Mouse (Mus musculus) bone marrow macrophage, adult 2 months (primary cell): Measurements from ENCODE around the gene Tmc8. TPM values are rescaled to one million over a fixed set of nuclear protein-coding genes. Genes with fewer than 3 reads are reported as not detected.
A peak's percentile ranks its signal among the peaks of the same experiment; 100 is the strongest.
"Not testable (repeated sequence)": the region's sequence is repeated elsewhere in the genome, so short reads cannot be mapped to it uniquely, and the experiment has no call there.

ENCODE experiments used
- H3K27ac ChIP-seq: 2 replicates; pipeline ENCODE4 v1.5.1; 2012; ENCODE audit warnings: low read depth, low read length; ENCODE audit not compliant: insufficient read depth
- H3K4me1 ChIP-seq: 2 replicates; pipeline ENCODE4 v1.6.1; 2012; ENCODE audit warnings: low read length; ENCODE audit not compliant: control insufficient read depth, insufficient read depth
- H3K4me3 ChIP-seq: 2 replicates; pipeline ENCODE4 v1.5.1; 2012; ENCODE audit warnings: mild to moderate bottlenecking, low read length, moderate library complexity; ENCODE audit not compliant: insufficient read depth
- CTCF ChIP-seq: IDR thresholded peaks from 2 replicates; pipeline ENCODE4 v1.5.1; 2012; ENCODE audit warnings: low read depth, mild to moderate bottlenecking, low read length, moderate library complexity
- POLR2A ChIP-seq: IDR thresholded peaks from 2 replicates; pipeline ENCODE4 v1.6.1; 2012; ENCODE audit warnings: mild to moderate bottlenecking, low read depth, low read length, borderline replicate concordance
- polyA plus RNA-seq: library from polyadenylated mRNA; stranded (reverse); fragments of >200 nt; gene quantifications from 2 replicates; pipeline ENCODE4 v1.2.4, GENCODE M21; 2012; ENCODE audit not compliant: missing spikeins, insufficient read depth, insufficient read length

Tmc8 gene
- polyA plus RNA-seq, 1 experiment = 2.7 TPM

DNA sequence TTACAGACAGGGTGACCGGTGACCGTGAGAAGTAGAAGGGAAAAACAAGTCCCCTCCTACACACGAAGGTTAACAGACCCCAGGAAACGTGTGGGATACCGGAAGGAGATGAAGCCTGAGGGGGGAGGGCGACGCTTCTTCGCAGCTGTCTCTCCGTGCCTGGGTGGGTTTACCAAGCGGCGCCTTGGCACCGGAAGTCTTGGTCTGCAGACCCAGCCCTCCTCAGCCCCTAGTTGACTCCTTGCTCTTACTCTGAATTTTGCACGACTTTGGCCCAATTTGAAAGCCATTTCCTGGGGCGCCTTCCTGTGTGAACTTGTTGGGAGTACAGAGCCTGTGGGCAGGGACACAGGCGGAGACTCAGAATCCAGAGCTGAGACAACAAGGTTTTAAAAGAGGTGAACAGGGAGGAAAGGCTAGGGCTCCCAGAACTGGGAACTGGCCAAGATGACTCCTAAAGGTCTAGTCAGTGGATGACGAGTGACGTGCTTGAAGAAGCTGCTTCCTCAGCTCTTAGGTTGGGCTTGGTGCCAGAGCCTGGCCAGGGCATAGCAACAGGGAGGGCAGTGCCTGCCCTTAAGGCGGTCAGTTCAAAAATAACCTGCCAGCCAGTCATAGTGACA is 566 bp upstream of the Tmc8 start:
- peaks cover 24% of the 10 kb centered on the region for H3K4me1 ChIP-seq
- no peak for TF ChIP-seq CTCF
- TF ChIP-seq POLR2A = no peak
- peak overlapping the region; percentile 89 for H3K27ac ChIP-seq
- H3K4me3 ChIP-seq = peak overlapping the region; percentile 75

GRCm38 (mm10) chr11:117782705-117783034 is 794 bp downstream of the Tmc8 start:
- H3K4me1 ChIP-seq = peaks cover 20% of the 10 kb centered on the region
- TF ChIP-seq POLR2A (no peak), CTCF (no peak)
- no peak overlapping the region for H3K27ac ChIP-seq
- no peak overlapping the region for H3K4me3 ChIP-seq

- Histone ChIP-seq H3K27ac (no peak overlapping the region), H3K4me1 (peaks cover 19% of the 10 kb centered on the region), H3K4me3 (no peak overlapping the region)
- TF ChIP-seq POLR2A (no peak), CTCF (no peak)
These were observed 1.2 kb downstream of the Tmc8 start for GRCm38 (mm10) chr11:117783089-117783488.

DNA sequence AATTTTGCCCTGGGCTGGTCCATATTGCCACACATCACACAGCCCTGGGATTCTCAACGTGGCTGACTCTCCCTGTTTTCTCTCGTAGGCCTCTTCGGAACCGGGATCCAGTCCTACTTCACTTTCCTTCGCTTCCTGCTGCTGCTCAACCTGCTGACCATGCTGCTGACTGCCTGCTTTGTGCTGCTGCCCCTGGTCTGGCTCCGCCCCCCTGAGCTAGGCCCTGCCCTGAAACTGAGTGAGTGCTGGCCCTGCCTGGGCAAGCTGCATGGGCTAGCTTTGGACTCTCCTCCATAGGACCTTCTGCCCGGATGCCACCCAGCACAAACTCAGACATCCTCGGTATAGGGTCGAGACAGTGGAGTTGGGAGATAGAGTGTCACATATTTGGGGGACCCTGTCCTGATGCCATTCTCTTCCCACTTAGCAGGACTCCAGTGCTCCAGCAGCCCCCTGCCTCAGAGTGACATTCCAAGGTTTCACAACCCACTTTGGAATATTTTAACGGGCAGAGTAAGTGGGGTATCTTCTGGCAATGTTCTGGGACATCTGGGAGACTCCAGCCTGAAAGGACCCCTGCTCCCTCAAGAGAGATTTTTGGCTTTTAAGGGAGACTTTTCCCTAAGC is 1.9 kb downstream of the Tmc8 start:
- Histone ChIP-seq H3K27ac (no peak overlapping the region), H3K4me1 (peaks cover 12% of the 10 kb centered on the region), H3K4me3 (no peak overlapping the region)
- no peak for TF ChIP-seq CTCF
- TF ChIP-seq POLR2A = no peak

- TF ChIP-seq CTCF = peak; percentile 42; the same call in 1 of the 2 replicates
- TF ChIP-seq POLR2A = no peak
- Histone ChIP-seq H3K27ac (no peak overlapping the region), H3K4me3 (no peak overlapping the region), H3K4me1 (peaks cover 8% of the 10 kb centered on the region)
These were observed 4.4 kb downstream of the Tmc8 start for GRCm38 (mm10) chr11:117786294-117786693.

DNA sequence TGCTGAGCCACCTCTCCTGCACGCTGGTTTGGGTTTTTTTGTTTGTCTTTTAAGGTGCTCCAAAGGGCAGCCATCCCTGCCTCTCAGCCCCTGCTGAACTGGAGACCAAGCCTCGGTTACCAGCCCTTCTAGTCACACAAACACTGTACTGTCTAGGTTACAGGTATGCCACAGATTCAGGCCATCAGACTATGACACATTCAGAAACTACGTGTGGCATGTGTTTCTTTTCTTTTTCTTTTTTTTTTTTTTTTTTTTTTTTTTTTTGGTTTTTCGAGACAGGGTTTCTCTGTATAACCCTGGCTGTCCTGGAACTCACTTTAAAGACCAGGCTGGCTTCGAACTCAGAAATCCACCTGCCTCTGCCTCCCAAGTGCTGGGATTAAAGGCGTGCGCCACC is 6.6 kb downstream of the Tmc8 start:
- not testable (repeated sequence) for H3K27ac ChIP-seq, H3K4me1 ChIP-seq, H3K4me3 ChIP-seq

DNA sequence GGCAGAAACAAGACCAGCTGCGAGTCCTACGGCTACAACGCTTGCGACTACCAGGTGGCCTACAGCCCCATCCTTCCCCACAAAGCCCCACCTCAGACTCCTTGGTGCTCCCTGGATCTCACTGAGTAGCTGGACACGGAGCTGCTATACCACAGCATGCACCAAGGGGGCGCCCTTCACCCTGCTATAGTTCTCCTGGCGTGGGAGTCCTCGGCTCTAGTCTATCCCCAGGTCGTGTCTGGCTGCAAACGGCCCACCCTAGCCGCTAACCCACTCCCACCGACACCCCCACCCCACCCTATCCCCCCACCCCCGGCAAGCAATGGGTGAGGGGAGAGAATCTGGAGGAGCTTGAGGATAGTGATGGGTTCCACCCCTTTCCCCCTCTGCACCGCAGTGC is 8.4 kb downstream of the Tmc8 start:
- Histone ChIP-seq H3K27ac (no peak overlapping the region), H3K4me1 (peaks cover 3% of the 10 kb centered on the region; the same call in 1 of the 2 replicates), H3K4me3 (no peak overlapping the region)
- peak; percentile 55; the same call in 1 of the 2 replicates for TF ChIP-seq CTCF
- TF ChIP-seq POLR2A = no peak

GRCm38 (mm10) chr11:117790703-117791440 is 9.0 kb downstream of the Tmc8 start:
- Histone ChIP-seq H3K27ac (no peak overlapping the region), H3K4me1 (peaks cover 3% of the 10 kb centered on the region; the same call in 1 of the 2 replicates), H3K4me3 (no peak overlapping the region)
- TF ChIP-seq CTCF (0 out of 2 replicates have a peak, but pooled peaks have one; percentile 19), POLR2A (no peak)

- Histone ChIP-seq H3K4me3 (no peak overlapping the region), H3K27ac (no peak overlapping the region), H3K4me1 (peaks cover 3% of the 10 kb centered on the region; the same call in 1 of the 2 replicates)
- no peak for TF ChIP-seq POLR2A
- no peak for TF ChIP-seq CTCF
These were observed 9.5 kb downstream of the Tmc8 start for GRCm38 (mm10) chr11:117791441-117791761.

DNA sequence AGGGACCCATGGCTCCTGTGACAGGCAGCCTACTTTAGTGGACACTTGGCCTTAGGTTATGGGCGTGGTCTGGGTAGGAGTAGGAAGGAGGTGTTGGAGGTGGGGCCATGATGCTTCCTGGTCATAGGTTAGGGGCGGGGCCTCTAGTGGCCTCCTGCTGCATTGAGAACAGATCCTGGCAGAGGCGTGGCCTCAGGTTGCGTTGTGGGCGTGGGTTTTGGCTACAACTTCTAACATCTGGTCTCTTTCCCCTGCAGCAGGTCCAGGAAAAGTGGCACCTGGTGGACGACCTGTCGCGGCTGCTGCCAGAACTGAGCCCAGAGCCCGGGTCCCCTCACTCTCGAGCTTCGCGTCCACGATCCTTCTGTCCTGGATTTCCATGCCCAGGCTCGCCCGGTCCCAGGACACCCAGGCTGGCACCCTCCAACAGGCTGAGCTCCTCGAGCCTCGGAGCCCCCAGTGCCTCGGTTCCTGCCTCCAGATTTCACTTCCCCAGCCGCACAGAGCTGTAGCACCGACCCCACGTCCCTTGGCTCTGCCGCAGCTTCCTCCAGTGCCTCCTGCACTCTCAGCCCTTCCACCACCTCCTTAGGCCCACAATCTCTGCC is 10.5 kb downstream of the Tmc8 start:
- TF ChIP-seq POLR2A (no peak), CTCF (no peak)
- H3K4me1 ChIP-seq = peaks cover 3% of the 10 kb centered on the region; the same call in 1 of the 2 replicates
- H3K4me3 ChIP-seq = peak overlapping the region; percentile 29
- H3K27ac ChIP-seq = peak overlapping the region; percentile 5
